Mouse (Mus musculus): ENCODE data around the gene Rasgrp2. TPM values are rescaled to one million over a fixed set of nuclear protein-coding genes. Genes with fewer than 3 reads are reported as not detected.

The Rasgrp2 gene
- polyA plus RNA-seq, 1 experiment = 41.9 TPM

DNA sequence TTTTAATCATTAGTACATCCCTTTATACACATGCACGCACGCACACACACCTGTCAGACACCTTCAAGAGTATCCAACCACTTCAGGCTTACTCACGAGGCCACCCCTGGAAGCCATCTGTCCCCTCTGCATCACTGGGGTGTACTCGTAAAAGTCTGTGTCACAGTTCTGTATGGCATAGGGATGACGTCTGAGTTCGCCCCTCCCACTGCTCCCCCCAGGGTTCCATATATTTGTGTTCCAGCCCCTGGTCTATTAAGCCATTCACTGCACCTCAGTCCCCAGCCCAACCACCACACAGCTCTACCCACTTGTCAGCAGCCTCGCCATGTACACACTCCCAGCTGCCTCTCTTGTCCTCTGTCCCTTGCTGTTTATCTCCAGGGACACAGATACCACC, 22.9 kb downstream of the Rasgrp2 start:
- 46% methylated on average over 7 of the region's 7 CpGs for WGBS
- no peak for DNase-seq (ENCODE audit: low read depth, low spot score)

DNA sequence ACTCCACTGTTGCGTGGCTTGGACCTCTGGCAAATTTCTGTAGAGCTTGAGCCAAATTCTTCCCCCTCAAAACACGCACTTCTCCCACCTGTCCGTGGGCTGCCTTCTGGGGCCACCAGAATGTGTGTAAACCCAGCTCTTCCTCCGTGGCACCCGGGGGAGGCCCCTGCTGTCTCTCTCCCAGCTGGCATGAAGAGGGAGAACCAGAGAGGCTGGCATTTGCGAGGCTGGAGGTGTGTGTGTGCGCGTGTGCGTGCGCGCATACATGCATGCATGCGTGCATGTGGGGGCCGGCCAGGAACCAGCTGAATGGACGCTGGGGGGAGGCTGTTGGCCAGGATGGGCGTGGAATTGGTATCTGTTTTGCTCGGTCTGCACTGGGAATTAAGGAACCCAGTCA, 24.1 kb downstream of the Rasgrp2 start:
- 60% methylated on average over 16 of the region's 16 CpGs for WGBS
- no peak for DNase-seq (ENCODE audit: low read depth, low spot score)

DNA sequence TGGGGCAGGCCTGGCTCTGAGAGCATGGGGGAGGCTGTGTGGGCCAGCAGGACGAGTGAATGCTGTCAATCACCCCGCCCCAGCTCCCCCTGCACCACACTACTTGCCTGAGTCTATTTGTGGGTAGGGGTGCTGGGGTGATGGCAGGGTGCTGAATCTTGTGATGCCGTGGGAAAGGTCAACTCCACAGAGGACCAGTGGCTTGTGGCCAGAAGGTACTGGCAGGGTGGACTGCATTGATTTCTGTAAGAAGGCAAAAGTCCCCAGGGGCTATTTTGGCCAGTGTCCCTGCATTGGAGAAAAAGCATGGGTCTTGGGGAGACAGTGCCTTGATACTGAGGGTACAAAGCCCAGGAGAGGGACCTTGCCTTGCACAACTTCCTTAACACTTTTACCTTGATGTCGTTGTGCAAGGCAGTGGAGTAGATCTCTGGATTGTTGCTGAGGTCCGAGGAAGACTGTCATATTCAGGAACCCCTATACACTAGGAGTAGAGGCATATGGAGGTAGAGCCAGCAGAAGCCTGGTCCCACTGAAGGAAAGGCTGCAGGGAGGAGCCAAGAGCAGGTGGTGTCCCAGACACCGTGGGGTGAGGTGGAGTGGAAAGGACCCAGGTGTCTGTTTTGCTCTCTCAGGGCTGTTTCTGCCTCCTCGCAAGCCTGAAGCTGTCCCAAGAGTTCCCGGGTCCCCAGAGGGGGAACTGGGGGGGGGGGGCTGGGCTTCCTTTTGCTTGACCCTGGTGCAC, 25.2 kb downstream of the Rasgrp2 start:
- 70% methylated on average over 8 of the region's 8 CpGs for WGBS
- no peak for DNase-seq (ENCODE audit: low read depth, low spot score)

DNA sequence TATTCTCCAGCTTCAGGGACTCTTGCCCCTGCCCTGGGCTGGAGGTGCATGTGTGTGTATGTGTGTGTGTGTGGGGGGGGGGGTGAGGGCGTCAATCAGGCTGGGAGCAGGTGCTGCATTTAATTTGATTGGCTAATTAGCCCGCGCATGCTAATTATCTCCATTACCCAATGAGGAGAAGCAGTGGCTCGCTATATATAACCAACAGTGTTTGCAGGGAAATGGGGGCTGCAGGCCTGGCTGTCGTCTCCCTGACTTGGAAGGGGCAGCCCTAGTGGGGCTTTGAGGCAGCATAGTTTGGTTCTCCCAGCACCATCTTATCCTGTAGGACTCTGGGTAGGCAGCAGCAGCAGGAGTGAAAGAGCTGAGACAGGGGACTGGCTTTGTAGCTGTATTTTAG, 26.5 kb downstream of the Rasgrp2 start:
- 77% methylated on average over 5 of the region's 5 CpGs for WGBS
- DNase-seq (ENCODE audit: low read depth, low spot score) = no peak

DNA sequence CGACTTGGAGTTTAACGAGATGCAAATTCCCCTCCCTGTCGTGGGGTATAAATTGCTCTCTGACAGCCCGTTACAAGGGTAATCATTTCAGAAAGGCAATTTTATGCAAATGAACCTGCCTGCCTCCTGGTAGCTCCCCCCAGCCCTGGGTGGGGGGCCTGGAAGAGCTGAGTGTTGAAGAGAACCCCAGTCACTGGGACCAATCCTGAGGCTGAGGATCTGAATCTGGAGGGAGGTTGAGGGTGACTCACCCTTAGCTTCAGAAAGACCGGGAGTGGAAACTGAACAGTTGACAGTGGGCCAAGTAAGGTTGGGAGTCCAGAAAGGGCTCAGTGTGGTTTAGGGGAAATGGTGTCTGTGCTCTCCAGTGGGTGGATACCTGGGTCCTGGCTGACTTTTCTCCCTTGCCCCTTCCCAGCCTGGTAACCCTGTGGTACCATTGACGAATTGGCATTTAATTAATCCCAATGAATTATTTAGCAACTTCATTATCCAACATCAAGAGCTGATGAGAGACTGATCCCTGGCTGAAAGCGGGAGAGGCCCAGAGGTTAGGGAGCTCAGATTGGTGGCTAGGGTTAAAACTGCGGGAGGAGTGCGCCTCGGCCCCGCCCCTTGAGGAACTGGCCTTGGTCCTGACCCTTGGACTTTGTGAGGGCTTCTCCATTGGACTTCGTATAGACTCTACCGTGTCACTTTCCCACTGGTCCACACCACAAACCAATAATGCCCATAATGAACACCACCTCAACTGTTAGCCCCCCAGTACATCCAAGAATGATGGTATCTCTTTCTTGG, 27.8 kb downstream of the Rasgrp2 start:
- 16% methylated on average over 13 of the region's 13 CpGs for WGBS

DNA sequence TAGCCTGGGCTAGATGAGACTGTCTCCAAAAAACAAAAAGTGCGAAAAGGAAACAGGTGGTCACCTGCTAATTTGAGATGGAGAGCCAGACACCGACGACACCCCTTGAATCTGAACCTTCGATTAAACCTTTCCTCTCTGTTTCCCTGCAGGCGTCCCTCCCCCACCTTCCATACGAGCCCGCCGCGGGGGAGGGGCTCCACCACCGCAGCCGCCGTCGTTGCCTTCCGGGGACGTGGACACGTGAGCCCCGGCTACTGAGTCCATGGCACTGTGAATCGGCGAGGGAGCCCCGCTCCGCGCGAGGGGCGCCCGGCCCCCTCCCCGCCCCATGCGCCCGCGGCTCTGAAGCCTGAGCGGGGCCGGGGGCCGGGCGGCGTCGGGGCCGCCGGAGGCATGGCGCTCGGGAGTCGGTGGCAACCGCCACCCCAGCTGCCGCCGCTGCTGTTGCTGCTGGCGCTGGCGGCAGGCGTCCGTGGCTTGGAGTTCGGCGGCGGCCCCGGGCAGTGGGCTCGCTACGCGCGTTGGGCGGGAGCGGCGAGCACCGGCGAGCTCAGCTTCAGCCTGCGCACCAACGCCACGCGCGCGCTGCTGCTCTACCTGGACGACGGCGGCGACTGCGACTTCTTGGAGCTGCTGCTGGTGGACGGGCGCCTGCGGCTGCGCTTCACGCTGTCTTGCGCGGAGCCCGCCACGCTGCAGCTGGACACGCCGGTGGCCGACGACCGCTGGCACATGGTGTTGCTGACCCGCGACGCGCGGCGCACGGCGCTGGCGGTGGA, 28.7 kb downstream of the Rasgrp2 start:
- WGBS = 2% methylated on average over 90 of the region's 94 CpGs
- DNase-seq (ENCODE audit: low read depth, low spot score) = no peak

More for the DNA sequence above, 27.8 kb downstream of the Rasgrp2 start:
- peak; percentile 25 for DNase-seq (ENCODE audit: low read depth, low spot score)

DNA sequence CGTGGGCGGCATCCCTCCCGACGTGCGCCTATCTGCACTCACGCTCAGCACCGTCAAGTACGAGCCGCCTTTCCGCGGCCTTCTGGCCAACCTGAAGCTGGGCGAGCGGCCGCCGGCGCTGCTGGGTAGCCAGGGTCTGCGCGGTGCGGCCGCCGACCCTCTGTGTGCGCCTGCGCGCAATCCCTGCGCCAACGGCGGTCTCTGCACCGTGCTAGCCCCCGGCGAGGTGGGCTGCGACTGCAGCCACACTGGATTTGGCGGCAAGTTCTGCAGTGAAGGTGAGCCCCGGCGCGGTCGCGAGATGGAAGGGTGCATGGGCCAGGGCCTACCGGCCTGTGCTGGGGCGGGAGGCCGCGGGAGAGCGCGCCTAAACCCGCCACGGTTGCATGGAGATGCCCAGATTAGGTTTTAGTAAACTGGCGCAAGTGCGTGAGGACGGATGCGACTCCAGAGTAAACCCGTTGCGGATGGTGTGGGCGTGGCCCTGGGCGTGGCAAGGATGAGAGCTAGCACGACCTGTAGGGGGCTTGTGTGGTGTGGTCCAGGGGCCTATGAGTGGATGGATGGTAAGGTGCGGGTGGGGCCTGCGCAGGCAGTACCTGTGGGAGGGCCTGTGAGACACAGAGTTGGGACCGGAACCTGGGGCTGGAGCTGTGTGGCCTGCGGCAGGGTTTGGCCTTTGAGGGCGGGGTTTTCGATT, 29.5 kb downstream of the Rasgrp2 start:
- no peak for DNase-seq (ENCODE audit: low read depth, low spot score)
- WGBS = 3% methylated on average over 60 of the region's 60 CpGs

DNA sequence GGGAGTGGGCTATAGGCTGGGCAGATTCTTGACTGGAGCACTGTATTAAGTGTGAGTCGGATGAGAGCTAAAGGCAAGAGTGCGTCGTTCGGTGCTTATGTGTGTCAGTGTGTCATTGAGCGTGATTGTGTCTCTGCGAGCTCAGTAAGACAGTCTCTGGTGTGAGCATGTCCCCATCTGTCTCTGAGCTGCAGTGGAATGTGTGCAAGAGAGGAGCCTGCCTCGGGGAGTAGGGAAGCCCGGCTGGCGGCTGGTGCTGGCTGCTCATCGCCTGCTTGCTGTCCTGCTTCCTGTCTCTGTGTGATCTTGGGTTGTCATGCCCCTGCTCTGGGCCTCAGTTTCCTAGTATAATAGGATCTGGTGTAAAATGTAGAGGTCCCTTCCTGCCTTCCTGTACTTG, 43.9 kb downstream of the Rasgrp2 start:
- no peak for DNase-seq (ENCODE audit: low read depth, low spot score)
- 77% methylated on average over 10 of the region's 10 CpGs for WGBS

DNA sequence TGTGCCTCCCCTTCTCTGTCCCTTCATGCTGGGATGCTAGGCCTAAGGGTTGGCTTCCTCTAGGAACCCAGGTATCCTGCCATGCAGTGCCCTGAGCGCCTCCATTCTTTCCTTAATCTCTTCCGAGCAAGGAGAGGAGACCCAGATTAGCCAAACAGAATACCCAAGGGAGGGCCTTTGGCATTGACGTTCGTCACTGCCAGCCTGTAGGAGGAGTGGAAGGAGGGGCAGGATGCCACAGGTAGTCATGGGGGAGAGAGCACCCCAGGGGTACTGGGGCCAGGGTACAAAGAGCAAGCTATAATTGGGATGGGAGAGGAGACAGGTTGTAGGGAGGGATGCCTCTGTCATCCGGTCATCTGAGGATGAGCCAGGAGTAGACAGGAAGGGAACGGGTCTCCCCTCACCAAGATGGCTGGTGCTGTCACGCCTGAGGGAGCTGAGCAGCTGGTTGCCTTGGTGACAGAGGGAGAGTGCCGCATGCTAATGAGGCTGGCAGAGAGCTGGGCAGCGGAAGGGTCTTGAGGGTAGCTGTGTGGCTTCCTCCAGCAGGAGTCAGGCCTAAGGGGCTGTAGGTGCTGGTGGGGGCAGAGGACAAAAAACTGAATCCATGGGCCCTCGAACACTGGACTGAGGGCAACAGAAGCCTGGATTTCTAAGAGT, 46.8 kb downstream of the Rasgrp2 start:
- 70% methylated on average over 10 of the region's 10 CpGs for WGBS
- no peak for DNase-seq (ENCODE audit: low read depth, low spot score)

DNA sequence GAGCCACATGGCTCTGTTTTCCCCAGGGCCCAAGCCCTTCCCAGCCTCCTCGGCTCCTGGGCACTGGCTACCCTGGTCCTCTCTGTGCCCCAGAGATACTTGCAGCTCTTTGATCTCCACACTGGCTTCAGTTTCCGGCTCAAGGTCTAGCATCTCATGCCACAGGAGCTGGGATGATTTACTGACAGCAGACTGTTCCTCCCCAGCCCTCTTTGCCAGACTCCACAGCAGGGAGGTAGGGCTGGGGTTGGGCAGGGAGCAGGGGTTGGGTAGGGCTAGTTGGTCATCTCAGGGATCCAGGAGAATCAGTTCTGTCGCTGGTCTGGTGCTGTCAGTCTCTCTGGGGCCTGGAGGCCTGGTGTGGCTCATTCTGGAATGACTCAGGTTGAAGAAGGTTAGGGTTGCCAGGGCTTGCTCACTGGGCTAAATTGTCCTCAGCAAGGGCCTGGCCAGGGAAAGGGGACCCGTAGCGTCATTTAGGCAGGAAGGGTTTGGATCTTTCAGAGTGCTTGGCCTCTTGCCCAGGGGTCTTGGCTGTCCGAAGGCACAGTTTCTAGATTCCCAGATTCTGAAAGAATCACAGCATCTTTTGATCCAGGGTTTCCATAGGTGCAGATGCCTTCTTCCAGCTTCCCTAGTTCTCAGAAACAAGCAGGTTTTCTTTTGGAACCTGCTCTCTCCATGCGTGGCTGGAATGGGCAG, 47.7 kb downstream of the Rasgrp2 start:
- DNase-seq (ENCODE audit: low read depth, low spot score) = no peak
- 72% methylated on average over 7 of the region's 7 CpGs for WGBS

DNA sequence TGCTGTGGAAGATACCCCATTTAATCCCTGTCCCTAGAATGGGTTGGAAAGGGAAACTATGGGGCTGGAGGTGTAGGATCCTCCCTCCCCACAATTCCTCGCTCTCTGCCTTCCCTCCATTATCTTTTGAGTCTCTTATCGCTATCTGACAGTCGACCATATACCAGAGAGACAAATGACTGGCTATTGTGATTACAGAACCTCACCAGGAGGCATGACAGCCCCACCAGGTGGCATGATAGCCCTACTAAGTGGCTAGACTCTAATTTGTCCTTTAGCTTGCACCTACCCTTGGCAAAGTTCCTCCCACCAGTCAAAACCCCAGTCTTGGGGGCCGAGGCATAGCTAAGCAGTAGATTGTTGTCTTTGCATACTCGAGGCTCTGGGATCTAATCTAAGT, 49.6 kb downstream of the Rasgrp2 start:
- 59% methylated on average over 5 of the region's 5 CpGs for WGBS
- no peak for DNase-seq (ENCODE audit: low read depth, low spot score)

DNA sequence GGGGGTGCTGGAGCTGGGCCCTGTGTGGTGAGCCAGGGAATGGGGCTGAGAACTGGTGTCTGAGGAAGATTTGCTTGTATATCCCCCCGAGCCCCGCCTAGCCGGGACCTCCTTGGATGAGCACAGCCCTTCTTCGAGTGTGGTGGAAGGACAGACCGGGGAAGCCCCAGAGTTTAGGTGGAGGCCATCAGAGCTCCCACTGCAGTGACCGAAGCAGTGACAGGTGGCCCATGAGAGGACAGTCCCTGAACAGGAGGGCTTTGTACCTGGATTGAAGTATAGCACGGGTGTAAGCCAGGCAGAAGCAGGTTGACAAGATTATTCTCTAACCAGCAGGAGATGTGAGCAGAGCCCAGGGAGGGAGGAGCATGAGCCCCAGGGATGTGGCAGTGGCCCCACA, 50.7 kb downstream of the Rasgrp2 start:
- WGBS = 70% methylated on average over 7 of the region's 7 CpGs
- DNase-seq (ENCODE audit: low read depth, low spot score) = no peak

DNA sequence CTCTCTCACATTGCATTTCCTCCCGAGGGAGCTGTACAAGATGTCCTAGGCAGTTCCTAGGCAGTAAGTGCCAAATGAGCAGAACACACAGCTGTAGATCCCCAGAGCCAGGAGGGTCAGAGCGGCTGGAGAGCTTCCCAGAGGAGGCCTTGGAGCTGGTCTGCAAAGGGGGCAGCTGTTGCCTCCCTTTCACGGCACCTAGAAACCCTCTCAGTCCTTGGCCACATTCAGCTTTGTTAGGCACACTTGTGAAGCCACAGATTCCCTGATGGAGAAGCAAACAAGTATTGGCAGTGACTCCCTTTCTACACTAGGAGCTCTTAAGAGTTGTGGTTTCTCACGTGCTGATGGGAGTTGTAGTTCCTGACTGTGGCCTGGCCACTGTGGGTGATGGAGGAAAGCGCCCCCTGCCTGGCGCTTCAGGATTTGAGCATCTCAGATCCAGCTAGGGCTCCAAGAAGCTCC, 52.9 kb downstream of the Rasgrp2 start:
- WGBS = 23% methylated on average over 6 of the region's 6 CpGs
- DNase-seq (ENCODE audit: low read depth, low spot score) = peak; percentile 53

DNA sequence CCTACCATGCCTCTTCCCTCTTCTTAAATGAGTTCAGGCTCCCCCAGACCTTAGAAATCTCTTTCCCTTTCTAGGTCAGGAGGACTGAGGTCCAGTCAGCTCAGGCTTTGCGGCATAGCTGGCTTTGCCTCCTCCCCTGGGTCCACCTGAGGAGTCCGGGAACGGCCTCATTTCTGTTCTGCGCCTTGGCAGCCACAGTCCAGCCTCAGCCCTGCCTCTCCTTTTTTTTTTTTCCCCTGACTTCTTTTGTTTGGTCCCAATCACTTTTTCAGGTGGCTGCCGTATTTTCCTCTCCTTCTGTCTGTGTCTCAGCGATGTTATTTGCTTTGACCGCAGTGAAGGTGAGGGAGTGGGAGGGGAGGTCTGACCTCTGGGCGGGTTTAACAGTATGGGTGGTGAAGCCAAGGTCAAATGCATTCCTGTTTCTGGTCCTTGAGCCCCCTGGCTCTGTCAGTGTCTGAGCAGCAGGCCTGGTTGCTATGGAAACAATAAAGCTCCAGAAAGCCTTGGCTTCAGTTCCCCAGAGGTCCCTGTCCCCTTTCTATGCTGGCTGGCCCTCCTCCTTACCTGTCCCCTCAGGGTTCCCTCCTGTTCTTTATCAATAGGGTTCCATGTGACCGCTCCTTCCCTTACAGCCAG, 53.7 kb downstream of the Rasgrp2 start:
- no peak for DNase-seq (ENCODE audit: low read depth, low spot score)
- 50% methylated on average over 9 of the region's 9 CpGs for WGBS

DNA sequence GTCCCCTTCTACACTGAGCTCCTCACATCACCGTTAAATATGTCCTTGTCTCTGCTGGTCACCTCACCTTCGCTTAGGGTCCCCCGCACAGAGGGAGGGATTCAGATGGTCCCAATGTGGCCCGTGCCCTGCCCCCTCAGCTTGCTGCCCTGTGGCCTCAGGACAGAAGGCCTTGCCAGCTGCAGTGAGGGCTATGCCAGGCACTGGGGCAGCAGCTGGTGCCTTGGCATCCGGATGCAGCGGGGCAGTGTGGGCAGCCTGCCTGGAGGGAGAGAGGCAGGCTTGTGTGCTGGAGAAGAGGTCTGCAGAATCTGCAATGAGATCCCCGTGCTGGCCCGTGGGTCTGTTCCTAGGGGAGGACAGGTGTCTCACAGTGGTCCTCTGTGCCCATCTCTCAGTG, 54.2 kb downstream of the Rasgrp2 start:
- DNase-seq (ENCODE audit: low read depth, low spot score) = no peak
- WGBS = 74% methylated on average over 8 of the region's 8 CpGs

DNA sequence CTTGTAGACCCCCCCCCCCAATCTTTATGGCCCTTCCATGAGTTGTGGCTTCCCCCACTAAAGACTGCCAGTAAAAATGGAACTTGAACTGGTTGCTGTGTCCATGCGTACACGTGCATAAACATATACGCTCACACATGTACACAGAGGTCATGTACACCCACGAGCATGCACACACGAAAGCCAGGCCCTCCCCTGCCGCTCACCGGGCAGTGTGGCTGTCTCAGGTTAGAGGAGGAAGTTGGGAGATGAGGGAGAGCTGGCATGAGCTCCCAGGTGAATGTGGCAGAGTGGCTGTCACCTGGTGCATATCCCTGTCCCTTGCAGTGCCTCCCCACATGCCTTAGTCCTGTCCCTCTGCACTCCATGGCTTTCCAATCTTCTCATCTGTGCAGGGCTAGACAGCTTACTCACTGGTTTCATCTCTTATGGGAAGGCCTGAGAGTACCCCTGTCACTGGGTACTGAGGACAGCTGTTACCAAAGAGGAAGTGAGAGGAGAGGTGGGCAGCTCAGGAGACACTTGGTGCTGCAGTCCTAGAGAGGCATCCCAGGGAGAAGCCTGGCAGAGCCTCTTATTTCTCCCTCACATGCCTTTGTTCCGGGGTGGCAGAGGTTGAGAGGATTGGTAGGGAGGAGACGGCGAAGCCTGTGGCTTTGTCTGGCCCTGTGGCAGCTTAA, 55.0 kb downstream of the Rasgrp2 start:
- WGBS = 56% methylated on average over 10 of the region's 10 CpGs
- DNase-seq (ENCODE audit: low read depth, low spot score) = no peak

DNA sequence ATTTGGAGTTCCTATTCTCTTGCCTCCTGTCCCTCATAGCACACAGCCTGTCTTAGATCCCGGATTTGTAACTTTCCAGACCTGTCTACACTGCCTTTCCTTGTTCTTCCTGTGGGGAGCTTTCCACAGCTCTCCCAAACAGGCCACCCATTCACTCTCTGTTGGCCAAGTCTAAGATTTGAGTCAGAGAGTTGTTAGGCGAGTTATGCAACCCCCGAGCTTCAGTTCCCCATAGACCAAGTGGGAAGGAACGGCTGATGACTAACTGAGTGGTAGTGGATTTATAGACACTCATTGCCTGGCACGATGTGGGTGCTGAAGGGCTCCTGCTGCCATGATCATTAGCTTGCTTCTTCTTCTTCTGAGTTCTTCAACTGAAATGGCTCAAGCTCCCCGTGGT, 60.4 kb downstream of the Rasgrp2 start:
- WGBS = 50% methylated on average over 6 of the region's 6 CpGs
- no peak for DNase-seq (ENCODE audit: low read depth, low spot score)

DNA sequence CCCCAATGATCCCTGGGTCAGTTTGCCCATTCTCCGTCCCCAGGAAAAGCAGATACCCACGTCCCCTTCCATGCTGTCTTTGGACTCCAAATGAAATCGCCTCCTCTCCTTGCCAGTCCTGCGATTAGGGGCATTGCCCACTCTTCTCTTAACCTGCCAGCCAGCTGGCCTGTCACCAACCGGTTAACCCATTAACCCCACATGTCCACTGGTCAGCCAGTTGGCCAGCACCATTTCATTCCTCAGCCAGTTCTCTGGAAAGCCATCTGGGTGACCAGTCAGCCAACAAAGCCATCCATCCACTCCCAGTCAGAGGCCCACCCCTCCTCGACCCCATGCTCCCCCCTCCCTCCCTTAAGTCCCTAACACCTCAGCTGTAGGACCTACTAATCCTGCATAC, 63.7 kb downstream of the Rasgrp2 start:
- 51% methylated on average over 6 of the region's 6 CpGs for WGBS
- no peak for DNase-seq (ENCODE audit: low read depth, low spot score)
